Mouse (Mus musculus) bone marrow macrophage, adult 2 months (primary cell): ENCODE measurements at regions not wholly inside any gene's neighbourhood (a gene's known extent, or its start where the extent isn't known, plus 50 kb on each side); places are given as distances from the start of the nearest gene placed in this dataset.

Source experiments
- CTCF ChIP-seq: IDR thresholded peaks from 2 replicates; pipeline ENCODE4 v1.5.1; 2012; ENCODE audit warnings: low read depth, mild to moderate bottlenecking, low read length, moderate library complexity
- POLR2A ChIP-seq: IDR thresholded peaks from 2 replicates; pipeline ENCODE4 v1.6.1; 2012; ENCODE audit warnings: mild to moderate bottlenecking, low read depth, low read length, borderline replicate concordance

DNA sequence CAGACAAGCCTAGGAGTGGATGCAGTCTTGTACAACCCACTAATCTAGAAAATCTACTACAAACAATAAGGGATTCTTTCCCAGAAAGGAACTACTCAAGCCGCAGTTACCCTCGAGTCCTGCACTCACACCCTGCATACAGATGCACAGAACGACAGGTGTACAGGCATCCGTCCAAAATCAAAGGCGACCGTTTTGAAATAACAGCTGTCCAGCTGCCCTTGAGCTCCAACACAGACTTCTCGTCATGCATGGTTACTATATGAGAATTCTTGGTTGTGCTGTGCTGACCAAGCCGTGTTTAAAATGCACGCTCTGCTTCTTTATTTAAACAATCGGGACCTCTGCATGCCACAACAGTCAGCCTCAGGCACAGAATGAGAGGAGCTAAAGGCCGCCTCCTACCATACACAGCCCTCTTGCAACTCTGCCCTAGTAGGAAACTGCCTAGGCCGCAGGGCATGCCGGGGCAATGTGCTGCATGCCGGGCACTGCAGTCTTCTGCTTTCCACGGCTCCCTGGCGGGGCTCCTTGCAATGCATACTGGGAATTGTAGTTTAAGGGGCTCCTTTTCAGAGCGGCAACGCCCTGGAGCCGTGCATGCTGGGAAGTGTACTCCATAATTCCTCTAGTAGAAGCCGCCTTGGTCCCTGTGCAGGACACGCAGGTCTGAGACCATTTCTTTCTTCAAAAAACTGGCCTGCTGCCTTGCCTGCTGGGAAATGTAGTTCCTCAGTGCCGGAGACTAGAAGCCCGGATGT lies 237.4 kb upstream of the Myt1l start:
- TF ChIP-seq CTCF (no peak), POLR2A (no peak)
